Mouse (Mus musculus) erythroblast, embryonic 14.5 days (primary cell): ENCODE measurements around the gene Ntsr2.

Source experiments
- GATA1 ChIP-seq: IDR thresholded peaks from 2 replicates; pipeline ENCODE4 v1.6.1; 2012; ENCODE audit warnings: low read length, inconsistent platforms, mixed read lengths
- TAL1 ChIP-seq: IDR thresholded peaks from 3 replicates; pipeline ENCODE4 v1.6.1; 2012; ENCODE audit warnings: low read length, inconsistent platforms, mixed read lengths

DNA sequence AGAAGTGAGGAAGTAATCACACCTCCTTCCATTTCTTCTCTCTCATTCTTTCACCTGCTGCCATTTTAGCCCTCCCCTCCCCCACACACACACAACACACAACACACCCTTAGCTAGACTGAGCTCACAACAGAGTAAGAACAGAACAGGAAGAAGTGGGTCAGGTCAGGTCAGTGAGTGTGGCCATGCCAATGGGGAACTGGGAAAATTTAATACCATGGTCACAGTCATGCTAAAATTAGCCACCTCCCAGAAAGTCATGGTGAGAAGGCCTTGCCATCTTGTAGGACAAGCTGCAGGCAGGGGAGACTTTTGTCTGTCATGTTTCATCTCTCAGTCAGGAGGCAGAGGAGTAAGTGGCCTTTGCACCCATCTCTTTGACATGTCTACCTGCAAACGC lies 45.5 kb downstream of the Ntsr2 start:
- TF ChIP-seq GATA1: no peak
- TF ChIP-seq TAL1: no peak
